Mouse (Mus musculus): ENCODE data around the gene Clic1. TPM values are rescaled to one million over a fixed set of nuclear protein-coding genes. Genes with fewer than 3 reads are reported as not detected.

Clic1 gene
- polyA plus RNA-seq, 1 experiment from 2014 or later = 90.9 TPM

DNA sequence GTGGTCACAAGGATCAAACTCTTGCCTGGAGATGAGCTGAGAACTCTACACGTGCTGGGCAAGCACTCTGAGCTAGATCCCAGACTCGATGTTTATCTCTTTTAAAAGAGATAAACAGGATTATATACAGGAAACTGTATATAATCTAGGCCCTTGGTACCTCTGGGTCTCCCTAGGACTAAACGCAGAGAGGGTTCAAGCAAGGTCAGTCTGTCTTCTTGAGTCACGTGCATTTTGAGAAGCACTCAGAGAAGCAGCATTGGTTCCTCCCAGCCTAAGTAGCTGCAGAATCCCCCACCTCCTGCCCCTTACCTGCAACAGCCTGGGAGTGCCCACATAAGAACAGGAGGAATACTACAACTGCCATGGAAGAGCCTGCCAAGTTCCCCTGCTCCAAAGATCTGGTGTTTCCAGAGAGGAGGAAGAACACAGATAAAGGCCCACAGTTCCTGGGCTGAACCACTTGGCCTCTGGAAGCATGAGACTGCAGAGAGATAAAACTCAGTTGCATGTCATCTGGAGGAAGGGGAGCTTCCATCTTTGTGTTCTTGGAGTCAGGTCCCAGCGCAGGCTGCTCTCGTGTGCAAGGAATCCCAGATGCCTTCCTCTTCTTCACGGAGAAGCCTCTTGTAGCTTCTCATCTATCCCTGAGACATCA, 35.6 kb downstream of the Clic1 start, which contains the start of gene Ly6g6f:
TSS of gene Ly6g6f (minus strand) at position 403 of the 658 bp plus-strand sequence.
- no peak within 1 kb of the TSS for H3K4me2 ChIP-seq (ENCODE audit: low read depth, low read length)
- no peaks in the 10 kb centered on the region for H3K27me3 ChIP-seq (replicated peaks; ENCODE audit: control insufficient read depth, insufficient read depth, low read length)
- H3K36me3 ChIP-seq (ENCODE audit: control insufficient read depth, insufficient read depth, low read length) = no peaks in the 10 kb centered on the region
- ATAC-seq (ENCODE audit: low read depth) (no peak), DNase-seq (ENCODE audit: low spot score) (no peak)
- 79% methylated on average over 7 of the region's 7 CpGs for whole genome bisulfite sequencing
- H3K27ac ChIP-seq (replicated peaks; ENCODE audit: low read depth, low read length) = no peak within 1 kb of the TSS
- 0 out of 2 replicates have a peak within 1 kb of the TSS, but pooled peaks have one; percentile 30 for H3K9ac ChIP-seq (ENCODE audit: low read depth, low read length)
- H3K4me3 ChIP-seq (ENCODE audit: low read depth, low read length) = no peak within 1 kb of the TSS
- peaks cover 4% of the 10 kb centered on the region for H3K4me1 ChIP-seq (ENCODE audit: control insufficient read depth, insufficient read depth, low read length)
- no peaks in the 10 kb centered on the region for H3K9me3 ChIP-seq (ENCODE audit: control insufficient read depth, low read length)

DNA sequence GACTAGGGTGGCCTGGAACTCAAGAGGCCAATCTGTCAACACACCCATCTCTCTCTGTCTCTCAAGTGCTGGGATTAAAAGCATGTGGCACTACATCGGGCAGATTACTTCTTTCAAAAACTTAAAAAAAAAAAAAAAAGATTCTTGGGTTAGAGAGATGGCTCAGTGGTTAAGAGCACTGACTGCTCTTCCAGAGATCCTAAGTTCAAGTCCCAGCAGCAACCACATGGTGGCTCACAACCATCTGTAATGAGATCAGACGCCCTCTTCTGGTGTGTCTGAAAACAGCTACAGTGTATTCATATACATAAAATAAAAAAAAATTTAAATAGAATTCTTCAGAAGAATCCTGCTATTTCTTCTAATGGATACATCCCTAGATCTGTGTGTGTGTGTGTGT, 38.4 kb downstream of the Clic1 start:
- H3K9ac ChIP-seq (ENCODE audit: low read depth, low read length) = no peak overlapping the region
- WGBS = 30% methylated on average over 2 of the region's 2 CpGs
- peaks cover 6% of the 10 kb centered on the region for H3K4me1 ChIP-seq (ENCODE audit: control insufficient read depth, insufficient read depth, low read length)
- no peak overlapping the region for H3K27ac ChIP-seq (replicated peaks; ENCODE audit: low read depth, low read length)
- peaks cover 25% of the 10 kb centered on the region for H3K36me3 ChIP-seq (ENCODE audit: control insufficient read depth, insufficient read depth, low read length)
- DNase-seq (ENCODE audit: low spot score) = no peak
- H3K27me3 ChIP-seq (replicated peaks; ENCODE audit: control insufficient read depth, insufficient read depth, low read length) = no peaks in the 10 kb centered on the region
- no peaks in the 10 kb centered on the region for H3K9me3 ChIP-seq (ENCODE audit: control insufficient read depth, low read length)
- no peak for ATAC-seq (ENCODE audit: low read depth)
- no peak overlapping the region for H3K4me2 ChIP-seq (ENCODE audit: low read depth, low read length)
- no peak overlapping the region for H3K4me3 ChIP-seq (ENCODE audit: low read depth, low read length)

DNA sequence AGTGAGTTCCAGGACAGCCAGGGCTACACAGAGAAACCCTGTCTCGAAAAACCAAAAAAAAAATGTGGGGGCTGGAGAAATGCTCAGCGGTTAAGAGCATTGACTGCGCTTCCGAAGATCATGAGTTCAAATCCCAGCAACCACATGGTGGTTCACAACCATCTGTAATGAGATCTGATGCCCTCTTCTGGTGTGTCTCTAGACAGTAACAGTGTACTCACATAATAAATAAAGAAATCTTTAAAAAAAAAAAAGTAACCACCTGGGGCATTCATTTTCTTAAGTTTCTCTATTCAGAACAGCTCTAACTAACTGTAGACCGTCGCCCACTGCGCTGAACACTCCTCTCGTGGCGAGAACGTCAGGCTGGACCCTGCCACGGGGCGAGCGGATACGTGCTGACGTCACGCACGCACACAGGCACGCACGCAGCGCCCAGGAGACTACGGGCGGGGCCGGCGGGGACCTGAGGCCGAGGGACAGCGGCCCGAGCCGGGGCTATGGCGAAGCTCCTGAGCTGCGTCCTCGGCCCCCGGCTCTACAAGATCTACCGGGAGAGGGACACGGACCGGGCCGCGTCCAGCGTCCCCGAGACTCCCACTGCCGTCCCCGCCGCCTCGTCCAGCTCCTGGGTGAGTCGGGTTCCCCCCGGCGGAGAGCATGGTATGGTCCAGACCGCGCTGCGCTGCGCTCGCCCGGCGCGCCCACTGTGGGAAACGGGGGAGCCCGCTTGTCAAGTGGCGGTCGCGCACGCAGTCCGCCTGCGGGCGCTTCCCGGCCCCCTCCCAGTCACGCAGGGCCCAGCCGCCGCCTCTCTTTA, 39.3 kb downstream of the Clic1 start, which contains the start of gene Abhd16a:
TSS of gene Abhd16a (plus strand) at position 439 of the 820 bp plus-strand sequence.
- peaks cover 34% of the 10 kb centered on the region for H3K36me3 ChIP-seq (ENCODE audit: control insufficient read depth, insufficient read depth, low read length)

DNA sequence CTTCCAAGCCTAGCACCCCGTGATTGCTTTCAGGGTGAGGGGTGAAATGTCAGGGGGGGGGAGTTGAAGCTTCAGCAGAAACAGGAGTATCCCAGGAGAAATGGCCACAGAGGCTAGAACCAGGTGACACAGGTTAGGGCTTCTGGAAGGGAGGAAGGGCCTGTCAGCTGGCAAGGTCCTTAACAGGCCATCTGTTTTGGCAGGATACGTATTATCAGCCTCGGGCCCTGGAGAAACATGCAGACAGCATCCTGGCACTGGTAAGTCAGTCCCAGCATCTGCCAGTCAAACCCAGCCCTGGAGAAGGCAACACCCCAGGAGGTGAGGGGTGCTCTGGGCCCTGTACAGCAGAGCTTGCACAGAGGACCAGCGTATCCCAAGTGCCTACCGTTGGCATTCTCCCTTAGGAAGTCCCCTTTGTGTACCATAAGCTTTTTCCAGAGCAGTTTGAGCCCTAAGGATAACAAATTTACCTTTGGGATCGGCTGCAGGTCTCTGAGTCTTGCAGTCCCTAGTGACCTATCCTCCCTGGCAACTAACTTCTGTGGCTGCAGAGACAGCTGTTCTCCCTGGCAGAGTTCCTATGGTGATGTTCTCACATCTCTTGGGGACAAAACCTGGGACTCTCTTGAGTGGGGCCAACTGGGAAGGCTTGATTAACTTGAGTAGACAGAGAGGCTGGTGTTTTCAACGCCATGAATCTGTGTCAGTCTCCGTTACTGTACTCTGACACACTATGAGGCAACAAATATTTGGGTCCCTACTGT, 40.6 kb downstream of the Clic1 start:
- Histone ChIP-seq H3K27me3 (replicated peaks; ENCODE audit: control insufficient read depth, insufficient read depth, low read length) (no peaks in the 10 kb centered on the region), H3K4me1 (ENCODE audit: control insufficient read depth, insufficient read depth, low read length) (peaks cover 6% of the 10 kb centered on the region), H3K4me2 (ENCODE audit: low read depth, low read length) (peak overlapping the region; percentile 59), H3K9ac (ENCODE audit: low read depth, low read length) (peak overlapping the region; percentile 85), H3K27ac (replicated peaks; ENCODE audit: low read depth, low read length) (no peak overlapping the region), H3K36me3 (ENCODE audit: control insufficient read depth, insufficient read depth, low read length) (peaks cover 46% of the 10 kb centered on the region), H3K9me3 (ENCODE audit: control insufficient read depth, low read length) (no peaks in the 10 kb centered on the region), H3K4me3 (ENCODE audit: low read depth, low read length) (peak overlapping the region; percentile 58)
- 64% methylated on average over 8 of the region's 8 CpGs for WGBS
- DNase-seq (ENCODE audit: low spot score) = peak; percentile 55
- ATAC-seq (ENCODE audit: low read depth) = no peak

More for the DNA sequence above, 39.3 kb downstream of the Clic1 start, which contains the start of gene Abhd16a:
- Histone ChIP-seq H3K27me3 (replicated peaks; ENCODE audit: control insufficient read depth, insufficient read depth, low read length) (no peaks in the 10 kb centered on the region), H3K4me1 (ENCODE audit: control insufficient read depth, insufficient read depth, low read length) (peaks cover 6% of the 10 kb centered on the region), H3K4me2 (ENCODE audit: low read depth, low read length) (peak within 1 kb of the TSS; percentile 59), H3K9me3 (ENCODE audit: control insufficient read depth, low read length) (no peaks in the 10 kb centered on the region), H3K4me3 (ENCODE audit: low read depth, low read length) (peak within 1 kb of the TSS; percentile 58), H3K27ac (replicated peaks; ENCODE audit: low read depth, low read length) (peak within 1 kb of the TSS; percentile 96), H3K9ac (ENCODE audit: low read depth, low read length) (peak within 1 kb of the TSS; percentile 85)
- peak; percentile 97 for DNase-seq (ENCODE audit: low spot score)
- ATAC-seq (ENCODE audit: low read depth) = peak; percentile 97
- WGBS = 3% methylated on average over 36 of the region's 67 CpGs

GRCm38 (mm10) chr17:35092403-35093198, 42.8 kb downstream of the Clic1 start:
- peaks cover 6% of the 10 kb centered on the region for H3K4me1 ChIP-seq (ENCODE audit: control insufficient read depth, insufficient read depth, low read length)
- no peaks in the 10 kb centered on the region for H3K27me3 ChIP-seq (replicated peaks; ENCODE audit: control insufficient read depth, insufficient read depth, low read length)
- DNase-seq (ENCODE audit: low spot score) (no peak), ATAC-seq (ENCODE audit: low read depth) (no peak)
- H3K36me3 ChIP-seq (ENCODE audit: control insufficient read depth, insufficient read depth, low read length) = peaks cover 68% of the 10 kb centered on the region
- H3K4me2 ChIP-seq (ENCODE audit: low read depth, low read length) = no peak overlapping the region
- WGBS = 84% methylated on average over 14 of the region's 14 CpGs
- no peak overlapping the region for H3K4me3 ChIP-seq (ENCODE audit: low read depth, low read length)
- H3K9ac ChIP-seq (ENCODE audit: low read depth, low read length) = no peak overlapping the region
- H3K27ac ChIP-seq (replicated peaks; ENCODE audit: low read depth, low read length) = no peak overlapping the region
- H3K9me3 ChIP-seq (ENCODE audit: control insufficient read depth, low read length) = no peaks in the 10 kb centered on the region

- Histone ChIP-seq H3K4me1 (ENCODE audit: control insufficient read depth, insufficient read depth, low read length) (peaks cover 6% of the 10 kb centered on the region), H3K36me3 (ENCODE audit: control insufficient read depth, insufficient read depth, low read length) (peaks cover 88% of the 10 kb centered on the region), H3K27me3 (replicated peaks; ENCODE audit: control insufficient read depth, insufficient read depth, low read length) (no peaks in the 10 kb centered on the region), H3K9ac (ENCODE audit: low read depth, low read length) (no peak overlapping the region), H3K9me3 (ENCODE audit: control insufficient read depth, low read length) (no peaks in the 10 kb centered on the region), H3K4me2 (ENCODE audit: low read depth, low read length) (no peak overlapping the region), H3K4me3 (ENCODE audit: low read depth, low read length) (no peak overlapping the region), H3K27ac (replicated peaks; ENCODE audit: low read depth, low read length) (no peak overlapping the region)
- ATAC-seq (ENCODE audit: low read depth) (no peak), DNase-seq (ENCODE audit: low spot score) (no peak)
- WGBS = 93% methylated on average over 15 of the region's 15 CpGs
These were observed 45.0 kb downstream of the Clic1 start for GRCm38 (mm10) chr17:35094475-35095365.

- H3K9me3 ChIP-seq (ENCODE audit: control insufficient read depth, low read length) = no peaks in the 10 kb centered on the region
- no peak overlapping the region for H3K27ac ChIP-seq (replicated peaks; ENCODE audit: low read depth, low read length)
- no peaks in the 10 kb centered on the region for H3K4me1 ChIP-seq (ENCODE audit: control insufficient read depth, insufficient read depth, low read length)
- H3K4me2 ChIP-seq (ENCODE audit: low read depth, low read length) = no peak overlapping the region
- DNase-seq (ENCODE audit: low spot score) (no peak), ATAC-seq (ENCODE audit: low read depth) (no peak)
- WGBS = 84% methylated on average over 11 of the region's 12 CpGs
- H3K36me3 ChIP-seq (ENCODE audit: control insufficient read depth, insufficient read depth, low read length) = peaks cover 97% of the 10 kb centered on the region
- H3K4me3 ChIP-seq (ENCODE audit: low read depth, low read length) = no peak overlapping the region
- no peaks in the 10 kb centered on the region for H3K27me3 ChIP-seq (replicated peaks; ENCODE audit: control insufficient read depth, insufficient read depth, low read length)
- H3K9ac ChIP-seq (ENCODE audit: low read depth, low read length) = no peak overlapping the region
These were observed 46.8 kb downstream of the Clic1 start for GRCm38 (mm10) chr17:35096597-35096996.
